Mouse (Mus musculus) embryo, embryonic 11.5 days (tissue): ENCODE measurements at regions not wholly inside any gene's neighbourhood (a gene's known extent, or its start where the extent isn't known, plus 50 kb on each side); places are given as distances from the start of the nearest gene placed in this dataset.

Source experiments
- DNase-seq: peaks from one replicate; pipeline ENCODE4 v3.0.0-alpha.2; 2012; ENCODE audit warnings: low read depth, low spot score

GRCm38 (mm10) chr1:64209131-64209530, 87.0 kb upstream of the Klf7 start:
- no peak for DNase-seq

GRCm38 (mm10) chr1:64200387-64201023, 78.4 kb upstream of the Klf7 start:
- DNase-seq, result no peak

GRCm38 (mm10) chr1:64198781-64199180, 76.7 kb upstream of the Klf7 start:
- no peak for DNase-seq

- no peak for DNase-seq
These were observed 76.2 kb upstream of the Klf7 start for GRCm38 (mm10) chr1:64198322-64198721.

- no peak for DNase-seq
These were observed 73.9 kb upstream of the Klf7 start for GRCm38 (mm10) chr1:64195970-64196491.

GRCm38 (mm10) chr1:64195294-64195693, 73.2 kb upstream of the Klf7 start:
- DNase-seq, result no peak

- DNase-seq, result no peak
These were observed 71.2 kb upstream of the Klf7 start for GRCm38 (mm10) chr1:64193150-64193838.

GRCm38 (mm10) chr1:64192736-64193135, 70.7 kb upstream of the Klf7 start:
- no peak for DNase-seq

- no peak for DNase-seq
These were observed 69.4 kb upstream of the Klf7 start for GRCm38 (mm10) chr1:64191242-64192220.

GRCm38 (mm10) chr1:64190705-64191104, 68.6 kb upstream of the Klf7 start:
- no peak for DNase-seq

- no peak for DNase-seq
These were observed 68.0 kb upstream of the Klf7 start for GRCm38 (mm10) chr1:64190097-64190496.

GRCm38 (mm10) chr1:64189471-64189870, 67.4 kb upstream of the Klf7 start:
- DNase-seq, result no peak

- DNase-seq, result no peak
These were observed 65.9 kb upstream of the Klf7 start for GRCm38 (mm10) chr1:64187796-64188513.

- no peak for DNase-seq
These were observed 51.6 kb upstream of the Klf7 start for GRCm38 (mm10) chr1:64173708-64174107.

- no peak for DNase-seq
These were observed 50.0 kb upstream of the Klf7 start for GRCm38 (mm10) chr1:64172122-64172521.
